Mouse (Mus musculus): ENCODE measurements around the gene 4930415L06Rik. TPM values are rescaled to one million over a fixed set of nuclear protein-coding genes. Genes with fewer than 3 reads are reported as not detected.

The 4930415L06Rik gene
- not detected in 2 replicates for polyA plus RNA-seq (2011; ENCODE audit: insufficient read depth, insufficient read length, low read depth, missing spikeins)

DNA sequence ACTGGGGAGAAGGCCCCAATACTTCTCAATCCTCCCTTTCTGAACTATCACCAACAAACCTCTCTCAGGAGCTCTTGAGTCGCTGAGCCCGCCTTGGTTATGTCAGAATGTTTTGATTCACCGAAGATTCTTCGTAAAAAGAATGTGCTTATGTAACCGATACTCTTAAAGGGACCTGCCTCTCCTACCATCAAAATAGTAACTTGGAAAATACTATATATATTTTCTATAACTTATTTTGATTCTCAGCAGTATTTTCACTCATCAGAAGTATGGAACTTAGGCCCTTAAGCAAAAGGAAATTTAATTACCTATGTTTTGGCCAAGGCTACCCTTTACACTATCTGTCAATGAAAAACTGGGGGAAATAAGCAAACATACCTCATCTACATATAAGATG lies at the start of gene 4930415L06Rik:
4930415L06Rik (minus strand) TSS at position 101 of the 400 bp plus-strand sequence.
- no peak within 1 kb of the TSS for H3K27ac ChIP-seq (ENCODE audit: insufficient read depth, low read length)
- no peaks in the 10 kb centered on the region for H3K9me3 ChIP-seq (replicated peaks; ENCODE audit: control insufficient read depth, insufficient read depth, low read length, poor library complexity, severe bottlenecking)
- no peaks in the 10 kb centered on the region for H3K4me1 ChIP-seq (ENCODE audit: control insufficient read depth, insufficient read depth, low read length)
- H3K4me3 ChIP-seq (ENCODE audit: low read depth, low read length): no peak within 1 kb of the TSS
- H3K27me3 ChIP-seq (ENCODE audit: control insufficient read depth, insufficient read depth, low read length, poor library complexity, severe bottlenecking): no peaks in the 10 kb centered on the region
- H3K9ac ChIP-seq (ENCODE audit: low read depth, poor library complexity, severe bottlenecking): no peak within 1 kb of the TSS
- H3K36me3 ChIP-seq (ENCODE audit: control insufficient read depth, insufficient read depth, low read length, poor library complexity, severe bottlenecking): no peaks in the 10 kb centered on the region
- TF ChIP-seq EP300 (IDR thresholded peaks at IDR 0.05; ENCODE audit: insufficient read depth, low read depth, low read length) (no peak), CTCF (IDR thresholded peaks at IDR 0.05; ENCODE audit: low read depth, low read length) (no peak), POLR2A (IDR thresholded peaks at IDR 0.05; ENCODE audit: insufficient read depth, low read length) (no peak)

DNA sequence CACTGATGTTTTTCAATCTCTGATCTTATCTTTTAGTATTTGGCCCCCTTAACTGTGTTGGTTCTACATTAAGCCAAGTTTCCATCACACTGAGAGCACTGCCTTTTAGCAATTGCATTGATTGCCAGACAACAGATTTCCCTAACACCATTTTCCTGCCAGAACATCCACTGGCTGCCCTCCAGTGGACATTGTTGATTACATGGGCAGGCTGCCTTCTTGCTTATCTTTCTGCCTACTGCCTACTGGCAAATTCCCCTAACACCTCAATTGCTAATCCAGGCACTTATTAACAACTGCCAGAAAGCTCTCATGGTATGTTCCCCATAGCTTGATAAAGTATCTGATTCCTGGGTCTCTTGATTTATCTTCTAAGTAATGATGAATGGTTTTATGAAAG lies 46.0 kb upstream of the 4930415L06Rik start:
- H3K4me1 ChIP-seq (ENCODE audit: control insufficient read depth, insufficient read depth, low read length): no peaks in the 10 kb centered on the region
- H3K36me3 ChIP-seq (ENCODE audit: control insufficient read depth, insufficient read depth, low read length, poor library complexity, severe bottlenecking): no peaks in the 10 kb centered on the region
- H3K9ac ChIP-seq (ENCODE audit: low read depth, poor library complexity, severe bottlenecking): no peak overlapping the region
- no peaks in the 10 kb centered on the region for H3K27me3 ChIP-seq (ENCODE audit: control insufficient read depth, insufficient read depth, low read length, poor library complexity, severe bottlenecking)
- no peaks in the 10 kb centered on the region for H3K9me3 ChIP-seq (replicated peaks; ENCODE audit: control insufficient read depth, insufficient read depth, low read length, poor library complexity, severe bottlenecking)
- no peak overlapping the region for H3K27ac ChIP-seq (ENCODE audit: insufficient read depth, low read length)
- TF ChIP-seq POLR2A (IDR thresholded peaks at IDR 0.05; ENCODE audit: insufficient read depth, low read length) (no peak), CTCF (IDR thresholded peaks at IDR 0.05; ENCODE audit: low read depth, low read length) (no peak), EP300 (IDR thresholded peaks at IDR 0.05; ENCODE audit: insufficient read depth, low read depth, low read length) (no peak)
- H3K4me3 ChIP-seq (ENCODE audit: low read depth, low read length): no peak overlapping the region

DNA sequence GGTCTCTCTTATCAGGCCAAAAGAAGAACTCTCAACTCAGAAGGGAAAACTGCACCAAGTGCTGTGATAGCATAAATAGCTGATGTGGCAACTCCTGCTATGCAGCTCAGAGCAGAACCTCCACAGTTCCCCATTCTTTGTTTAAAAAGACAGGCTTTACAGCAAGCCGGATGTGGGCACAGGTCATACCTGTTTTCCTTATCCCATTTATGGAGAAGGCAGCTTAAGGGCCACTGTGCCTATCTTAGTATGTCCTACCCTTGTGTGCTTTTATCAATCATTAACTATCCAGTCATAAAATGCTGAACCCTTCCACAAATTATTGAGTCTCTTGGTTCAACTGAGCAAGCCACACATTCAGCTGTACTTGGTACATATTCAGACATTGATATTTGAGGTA lies 27.8 kb downstream of the 4930415L06Rik start:
- H3K9me3 ChIP-seq (replicated peaks; ENCODE audit: control insufficient read depth, insufficient read depth, low read length, poor library complexity, severe bottlenecking): no peaks in the 10 kb centered on the region
- H3K9ac ChIP-seq (ENCODE audit: low read depth, poor library complexity, severe bottlenecking): no peak overlapping the region
- no peaks in the 10 kb centered on the region for H3K27me3 ChIP-seq (ENCODE audit: control insufficient read depth, insufficient read depth, low read length, poor library complexity, severe bottlenecking)
- H3K4me1 ChIP-seq (ENCODE audit: control insufficient read depth, insufficient read depth, low read length): no peaks in the 10 kb centered on the region
- H3K36me3 ChIP-seq (ENCODE audit: control insufficient read depth, insufficient read depth, low read length, poor library complexity, severe bottlenecking): no peaks in the 10 kb centered on the region
- no peak overlapping the region for H3K27ac ChIP-seq (ENCODE audit: insufficient read depth, low read length)
- TF ChIP-seq POLR2A (IDR thresholded peaks at IDR 0.05; ENCODE audit: insufficient read depth, low read length) (no peak), CTCF (IDR thresholded peaks at IDR 0.05; ENCODE audit: low read depth, low read length) (no peak), EP300 (IDR thresholded peaks at IDR 0.05; ENCODE audit: insufficient read depth, low read depth, low read length) (no peak)
- no peak overlapping the region for H3K4me3 ChIP-seq (ENCODE audit: low read depth, low read length)

Other genes starting within 250 kb of the 4930415L06Rik start
- not detected in 2 replicates for gene 4932429P05Rik, start 180.6 kb downstream of the 4930415L06Rik start, polyA plus RNA-seq (2011; ENCODE audit: insufficient read depth, insufficient read length, low read depth, missing spikeins)